Mouse (Mus musculus) spleen, adult 12 weeks (tissue): Measurements from ENCODE around the gene Rtp4.

ENCODE experiments used
- DNase-seq: peaks from one replicate; pipeline ENCODE4 v3.0.0; 2022; ENCODE audit warnings: low spot score

The Rtp4 gene

DNA sequence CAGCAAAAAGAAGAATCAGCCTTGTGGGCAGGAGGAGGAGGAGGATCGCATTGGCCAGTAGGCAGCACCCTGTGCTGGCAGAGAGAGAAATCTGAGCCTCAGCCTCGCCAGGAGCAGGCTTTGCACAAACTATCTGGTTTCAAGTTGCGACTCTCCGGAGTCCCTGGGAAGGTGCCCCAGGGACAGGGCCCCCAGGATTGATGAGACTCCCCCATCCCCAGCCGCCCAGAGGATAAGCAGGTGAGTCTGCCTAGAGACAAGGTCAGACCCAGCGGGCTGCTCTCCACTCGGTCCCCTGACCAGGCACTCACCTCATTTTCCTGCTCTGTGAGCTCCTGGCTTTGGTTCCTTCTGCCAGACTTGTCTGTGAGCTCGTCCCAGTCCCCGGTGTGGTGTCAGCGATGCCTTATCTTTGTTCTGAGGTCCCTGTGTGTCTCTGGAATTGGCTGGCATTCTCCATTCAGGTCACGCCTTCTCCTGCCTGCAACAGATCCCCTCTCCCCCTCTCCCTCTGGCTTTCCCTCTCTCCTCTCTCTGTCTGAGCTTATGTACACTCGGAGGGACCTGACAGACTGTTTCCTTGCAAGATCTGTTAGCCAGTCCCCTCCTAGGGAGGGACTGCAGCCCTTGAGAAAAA lies at the start of gene Rtp4, which contains the start of gene Masp1:
Rtp4 (plus strand) TSS at position 57 of the 637 bp plus-strand sequence.
Masp1 (minus strand) TSS at position 581 of the 637 bp plus-strand sequence.
- DNase-seq = no peak

DNA sequence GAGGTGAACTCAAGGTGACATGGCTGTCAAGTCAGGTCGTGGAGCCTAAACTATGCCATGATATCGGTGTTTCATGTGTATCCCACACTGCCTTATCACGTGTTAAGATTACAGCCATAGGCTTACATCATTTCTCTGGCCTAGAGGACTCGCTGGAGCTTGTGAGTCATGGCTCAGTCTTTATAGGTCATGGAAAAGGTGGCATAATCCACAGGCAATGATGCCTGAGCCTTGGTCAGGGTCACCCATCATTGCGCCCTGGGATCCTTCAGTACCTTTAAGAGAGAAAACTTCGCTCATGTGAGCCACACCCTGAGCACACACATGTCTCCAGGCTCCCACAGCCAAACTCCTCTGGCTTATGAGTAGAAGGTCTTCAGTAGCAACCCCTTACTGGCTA lies 48.5 kb upstream of the Rtp4 start:
- DNase-seq = no peak

GRCm38 (mm10) chr16:23472046-23472445 lies 48.0 kb upstream of the Rtp4 start:
- DNase-seq = no peak

DNA sequence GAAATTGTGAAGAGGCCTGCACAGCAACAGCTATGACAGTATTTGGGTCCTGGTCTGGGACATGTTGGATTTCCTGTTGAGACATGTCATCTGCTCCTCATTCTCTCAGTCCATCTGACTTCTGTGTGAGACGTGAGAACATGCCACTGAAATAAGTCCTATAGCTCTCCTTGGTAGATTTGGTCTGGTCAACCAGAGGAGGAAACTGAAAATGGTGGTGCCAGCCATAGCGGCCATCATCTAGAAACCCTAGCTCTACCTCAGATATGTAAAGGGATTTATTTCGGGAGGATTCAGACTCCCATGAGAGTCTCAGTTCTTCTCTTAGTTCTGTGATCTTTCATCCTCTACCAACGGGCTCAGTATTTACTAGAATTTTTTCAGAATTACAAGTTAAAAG lies 44.4 kb upstream of the Rtp4 start:
- DNase-seq = no peak

DNA sequence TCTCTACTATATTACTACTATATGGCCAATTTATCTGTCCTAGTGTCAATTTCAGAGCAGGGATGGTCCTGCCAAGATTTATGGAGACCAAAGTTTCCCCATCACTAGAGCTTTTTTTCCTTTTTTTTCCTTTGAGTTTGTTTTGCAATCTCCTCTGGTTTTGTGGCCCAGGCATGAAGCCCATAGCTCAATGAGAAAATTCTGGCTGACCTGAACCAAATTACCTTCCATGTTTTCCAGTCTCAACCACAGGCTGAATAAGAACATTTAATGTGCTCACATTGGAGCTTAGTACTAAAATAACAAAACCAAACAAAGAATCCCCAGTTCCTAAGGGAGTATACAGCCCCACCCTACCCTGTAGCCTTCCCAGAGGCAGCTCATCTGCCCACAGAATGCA lies 43.5 kb upstream of the Rtp4 start:
- no peak for DNase-seq

DNA sequence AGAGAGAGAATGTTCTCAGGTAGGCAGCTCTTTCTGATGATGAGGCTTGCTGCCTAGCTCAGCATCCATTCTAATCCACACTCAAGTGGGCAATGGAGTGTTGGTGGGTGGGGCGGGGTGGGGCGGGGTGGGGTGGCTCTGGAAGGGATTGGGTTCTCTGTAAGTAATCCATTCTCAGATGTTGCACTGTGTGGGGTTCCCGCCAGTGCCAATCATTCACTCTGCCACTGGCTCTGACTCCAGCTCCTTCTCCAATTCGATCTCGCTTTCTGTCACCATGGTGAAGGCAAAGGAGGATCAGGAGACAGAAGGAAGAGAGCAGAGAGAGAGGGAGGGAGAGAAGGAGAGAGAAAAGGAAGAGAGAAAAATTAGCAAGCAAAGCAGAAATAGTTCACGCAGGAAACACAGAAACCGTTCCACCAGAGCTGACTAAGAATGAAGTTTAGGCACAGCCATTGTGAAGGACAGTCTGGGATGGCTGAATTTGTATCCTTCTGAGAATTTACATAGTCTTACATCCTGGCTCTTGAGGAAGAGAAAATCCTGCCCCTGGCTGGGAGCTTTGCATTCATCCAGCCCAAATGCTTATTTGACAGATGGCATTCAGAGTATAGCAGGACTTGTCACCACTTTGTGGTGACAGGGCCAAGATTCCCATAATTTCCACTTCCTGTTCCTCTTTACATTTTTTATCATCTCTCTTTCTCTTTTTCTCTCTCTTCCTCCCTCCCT lies 40.1 kb upstream of the Rtp4 start:
- no peak for DNase-seq

- no peak for DNase-seq
Observed at GRCm38 (mm10) chr16:23482218-23482617, 37.9 kb upstream of the Rtp4 start.

GRCm38 (mm10) chr16:23482846-23483245 lies 37.2 kb upstream of the Rtp4 start:
- DNase-seq = no peak

GRCm38 (mm10) chr16:23483292-23483691 lies 36.8 kb upstream of the Rtp4 start:
- no peak for DNase-seq

DNA sequence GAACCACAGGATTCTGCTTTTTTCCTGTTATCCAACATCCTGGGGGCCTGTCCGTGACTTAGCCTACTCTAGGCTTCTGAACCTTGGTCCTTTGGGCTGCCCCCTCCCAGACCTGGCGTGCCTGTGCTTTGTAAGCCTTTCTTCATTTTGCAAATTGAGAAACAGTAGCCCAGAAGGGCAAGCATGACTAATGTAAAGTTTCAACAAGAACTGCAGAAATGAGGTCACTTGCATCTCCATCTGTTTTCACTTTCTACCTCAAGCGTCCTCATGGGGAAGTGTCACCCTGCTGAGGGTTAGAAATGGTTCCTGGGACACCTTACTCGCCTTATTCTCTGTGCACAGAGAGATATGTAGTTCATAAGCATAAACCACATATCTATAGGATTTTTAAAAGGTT lies 27.3 kb upstream of the Rtp4 start:
- DNase-seq = no peak

- DNase-seq = no peak
Observed at GRCm38 (mm10) chr16:23496245-23496924, 23.7 kb upstream of the Rtp4 start.

- DNase-seq = no peak
Observed at GRCm38 (mm10) chr16:23497440-23497839, 22.7 kb upstream of the Rtp4 start.

- no peak for DNase-seq
Observed at GRCm38 (mm10) chr16:23497881-23498280, 22.2 kb upstream of the Rtp4 start.

GRCm38 (mm10) chr16:23498691-23499131 lies 21.4 kb upstream of the Rtp4 start:
- no peak for DNase-seq

- DNase-seq = no peak
Observed at GRCm38 (mm10) chr16:23500558-23500957, 19.5 kb upstream of the Rtp4 start.

DNA sequence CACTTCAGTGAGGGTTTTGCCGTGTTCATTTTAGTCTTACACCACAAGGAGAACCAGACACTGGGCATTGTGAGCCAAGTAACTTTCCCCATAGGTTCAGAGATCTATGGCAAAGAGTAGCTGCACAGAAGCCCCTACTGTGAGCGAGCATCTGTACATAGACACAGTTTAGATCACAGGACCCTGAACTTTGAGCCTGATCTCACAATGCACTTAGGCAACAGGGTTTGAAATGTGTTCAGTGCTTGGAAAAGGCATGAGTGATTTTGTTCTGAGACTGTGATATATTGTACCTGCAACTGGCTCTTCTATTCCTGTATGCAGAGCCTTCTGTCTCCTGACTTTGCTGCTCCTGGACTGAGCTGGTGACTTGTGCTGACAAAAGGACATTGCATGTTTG lies 18.8 kb upstream of the Rtp4 start:
- no peak for DNase-seq

DNA sequence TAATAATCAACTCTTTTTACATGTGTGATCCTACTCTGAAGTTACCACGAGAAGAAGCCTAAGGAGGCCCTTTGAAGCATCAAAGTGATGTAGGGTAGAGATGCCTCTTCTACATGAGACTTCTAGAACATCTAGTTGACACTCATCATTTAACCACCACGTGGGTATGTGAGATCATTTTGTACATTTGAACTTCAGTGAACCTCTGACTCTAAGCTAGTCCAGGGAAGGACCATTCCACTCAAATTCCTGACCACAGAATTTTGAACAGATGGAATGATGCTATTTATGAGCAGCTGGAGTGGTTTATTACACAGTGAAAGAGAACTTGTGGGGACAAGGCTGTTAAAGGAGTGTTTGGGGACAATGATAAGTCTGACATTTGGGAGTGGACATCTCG lies 17.6 kb upstream of the Rtp4 start:
- no peak for DNase-seq

GRCm38 (mm10) chr16:23503351-23503750 lies 16.7 kb upstream of the Rtp4 start:
- no peak for DNase-seq

DNA sequence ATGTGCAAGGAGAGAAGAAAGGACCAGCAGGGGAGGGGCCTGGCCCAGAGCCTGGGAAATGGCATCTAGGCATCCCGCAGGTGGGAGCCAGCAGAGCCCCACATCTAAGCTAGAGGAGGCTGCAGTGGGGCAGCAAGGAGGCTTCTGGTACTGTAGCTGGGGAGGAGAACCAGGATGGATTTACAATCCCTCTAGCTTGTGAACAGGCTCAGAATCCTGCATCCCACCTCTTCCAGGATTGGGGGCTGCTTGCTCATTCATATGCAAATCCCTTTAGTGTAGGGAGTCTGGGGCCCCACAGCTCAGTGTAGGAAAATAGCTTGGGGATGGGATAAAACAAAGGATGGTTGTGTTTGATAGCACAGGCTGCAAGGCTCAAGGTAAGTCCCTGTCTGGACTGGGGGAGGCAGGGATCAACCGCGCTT lies 15.8 kb upstream of the Rtp4 start:
- no peak for DNase-seq

DNA sequence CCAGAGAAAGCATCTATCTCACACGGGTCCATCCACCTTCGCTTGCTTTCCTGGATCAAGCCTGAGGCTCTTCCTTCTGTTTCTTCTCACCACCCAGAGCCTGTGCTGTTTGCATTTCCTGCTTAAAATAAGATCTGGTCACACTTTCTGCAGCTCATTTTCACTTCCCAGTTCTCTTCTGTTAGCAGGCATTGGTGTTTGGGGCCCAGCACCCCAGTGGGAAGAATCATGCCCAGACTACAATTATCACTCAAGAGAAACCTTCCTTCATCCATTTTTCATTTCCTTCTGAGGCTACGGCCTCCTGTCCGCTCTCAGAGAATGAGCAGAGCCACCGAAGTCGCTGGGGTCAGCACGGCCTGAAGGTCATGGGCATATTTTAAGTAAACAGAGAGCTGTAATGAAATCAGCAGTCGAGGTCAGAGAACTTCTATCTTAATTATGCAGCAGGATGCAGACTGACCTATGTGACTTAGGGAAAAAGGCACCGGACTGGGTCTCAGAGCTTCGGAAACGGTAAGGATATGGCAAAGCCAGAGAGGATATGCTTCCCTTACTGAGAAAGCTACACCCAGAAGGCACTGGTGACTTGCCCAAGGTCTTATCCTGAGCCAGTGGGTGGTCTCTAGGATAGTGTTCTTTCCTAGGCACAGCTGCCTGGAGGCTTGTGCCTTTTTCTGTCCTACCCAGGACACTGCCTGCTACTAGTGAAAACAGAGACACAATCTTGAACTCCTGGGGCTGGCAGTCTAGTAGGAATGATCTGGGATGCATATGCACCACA lies 14.0 kb upstream of the Rtp4 start:
- no peak for DNase-seq

GRCm38 (mm10) chr16:23511166-23511935 lies 8.7 kb upstream of the Rtp4 start:
- DNase-seq = no peak

- no peak for DNase-seq
Observed at GRCm38 (mm10) chr16:23513401-23513800, 6.7 kb upstream of the Rtp4 start.
